Mouse (Mus musculus) naive thymus-derived CD4-positive, alpha-beta T cell, adult 5 months (primary cell): ENCODE results near the gene Ndel1. TPM values are rescaled to one million over a fixed set of nuclear protein-coding genes. Genes with fewer than 3 reads are reported as not detected.

Experiments used
- polyA plus RNA-seq: library from polyadenylated mRNA; unstranded; fragments of 100-300 nt; shearing (Covaris generic); gene quantifications from one replicate; pipeline ENCODE4 v1.2.1, GENCODE M21; 2017

Ndel1 gene
- polyA plus RNA-seq: 150 TPM

GRCm38 (mm10) chr11:68871748-68872147 lies at the start of gene Ndel1:
TSS of gene Ndel1 (minus strand) at chr11:68871858.

GRCm38 (mm10) chr11:68901351-68902046 lies 29.8 kb upstream of the Ndel1 start, which contains the start of gene Rpl26:
TSS of gene Rpl26 (plus strand) at chr11:68901583.

GRCm38 (mm10) chr11:68888253-68888652 lies 16.6 kb upstream of the Ndel1 start, which contains the start of gene Rnf222:
TSS of gene Rnf222 (plus strand) at chr11:68888553.

Other genes with a start within 250 kb of the Ndel1 start
- gene Myh10, start 180.3 kb downstream of the Ndel1 start, polyA plus RNA-seq: 2.9 TPM
- gene Rnf222, start 16.7 kb upstream of the Ndel1 start, polyA plus RNA-seq: not detected
- gene Rpl26, start 29.7 kb upstream of the Ndel1 start, polyA plus RNA-seq: 1,162 TPM
- 0.32 TPM for gene Odf4, start 55.2 kb upstream of the Ndel1 start, polyA plus RNA-seq
- gene Arhgef15, start 85.6 kb upstream of the Ndel1 start, polyA plus RNA-seq: 0.19 TPM
- 10.2 TPM for gene Slc25a35, start 96.3 kb upstream of the Ndel1 start, polyA plus RNA-seq
- 10.0 TPM for gene Rangrf, start 103.3 kb upstream of the Ndel1 start, polyA plus RNA-seq
- gene Pfas, start 136.6 kb upstream of the Ndel1 start, polyA plus RNA-seq: 2.6 TPM
- gene Ctc1, start 144.1 kb upstream of the Ndel1 start, polyA plus RNA-seq: 22.0 TPM
- 0.25 TPM for gene Aurkb, start 173.8 kb upstream of the Ndel1 start, polyA plus RNA-seq
- gene Borcs6, start 187.9 kb upstream of the Ndel1 start, polyA plus RNA-seq: 3.8 TPM
- 4.3 TPM for gene Tmem107, start 198.9 kb upstream of the Ndel1 start, polyA plus RNA-seq
- gene Vamp2, start 216.6 kb upstream of the Ndel1 start, polyA plus RNA-seq: 265 TPM
- 80.9 TPM for gene Per1, start 223.4 kb upstream of the Ndel1 start, polyA plus RNA-seq
- not detected for gene Hes7, start 248.5 kb upstream of the Ndel1 start, polyA plus RNA-seq